Mouse (Mus musculus) hindbrain, embryonic 13.5 days (tissue): ENCODE measurements around the gene Tns3. TPM values are rescaled to one million over a fixed set of nuclear protein-coding genes. Genes with fewer than 3 reads are reported as not detected.
"Not testable (repeated sequence)": the region's sequence is repeated elsewhere in the genome, so short reads cannot be mapped to it uniquely, and the experiment has no call there.

Experiments used
- ATAC-seq: fragments of 200-750 bp; cut with Nextera tagmentation; 2 replicates; pipeline ENCODE4 v1.8.0; 2017; ENCODE audit warnings: moderate TSS enrichment; ENCODE audit not compliant: low FRiP score
- H3K27ac ChIP-seq: fragments of 300-500 bp; sonication (generic); 2 replicates; pipeline ENCODE4 v1.5.1; 2015; ENCODE audit warnings: inconsistent platforms, mild to moderate bottlenecking, moderate library complexity
- H3K27me3 ChIP-seq: fragments of 300-500 bp; sonication (generic); 2 replicates; pipeline ENCODE4 v1.6.1; 2015; ENCODE audit warnings: mild to moderate bottlenecking, inconsistent platforms
- H3K36me3 ChIP-seq: fragments of 300-500 bp; sonication (generic); 2 replicates; pipeline ENCODE4 v1.6.1; 2015; ENCODE audit warnings: mild to moderate bottlenecking, inconsistent platforms
- H3K4me1 ChIP-seq: fragments of 300-500 bp; sonication (generic); replicated peaks from 2 replicates; pipeline ENCODE4 v1.6.1; 2015; ENCODE audit warnings: inconsistent platforms
- H3K4me2 ChIP-seq: fragments of 300-500 bp; sonication (generic); 2 replicates; pipeline ENCODE4 v1.6.1; 2015; ENCODE audit warnings: inconsistent platforms, mild to moderate bottlenecking, moderate library complexity
- H3K4me3 ChIP-seq: fragments of 300-500 bp; sonication (generic); 2 replicates; pipeline ENCODE4 v1.5.1; 2015; ENCODE audit warnings: mild to moderate bottlenecking, inconsistent platforms
- H3K9ac ChIP-seq: fragments of 300-500 bp; sonication (generic); 2 replicates; pipeline ENCODE4 v1.6.1; 2015; ENCODE audit warnings: mild to moderate bottlenecking, inconsistent platforms
- H3K9me3 ChIP-seq: fragments of 300-500 bp; sonication (generic); 2 replicates; pipeline ENCODE4 v1.6.1; 2016; ENCODE audit warnings: inconsistent platforms
- WGBS: fragments of 180-500 bp; shearing (Covaris S2); methylation state at CpG from one replicate; pipeline ENCODE4 v1.1.7; 2015; 5-methylcytosine and 5-hydroxymethylcytosine counted together
- polyA plus RNA-seq: library from polyadenylated mRNA; unstranded; fragments of >200 nt; fragmentation: Nextera tagmentation; extraction: Ambion mirVana; gene quantifications from 2 replicates; pipeline ENCODE4 v1.2.1, GENCODE M21; 2015

Gene Tns3
- polyA plus RNA-seq, 1 experiment from 2014 or later: 5.3 TPM

GRCm38 (mm10) chr11:8624179-8624886 lies 40.0 kb downstream of the Tns3 start:
- Histone ChIP-seq H3K4me2 (peak overlapping the region; percentile 95), H3K4me3 (peak overlapping the region; percentile 64), H3K27me3 (peaks cover 12% of the 10 kb centered on the region; the same call in 1 of the 2 replicates), H3K27ac (no peak overlapping the region), H3K9me3 (no peaks in the 10 kb centered on the region), H3K4me1 (peaks cover 28% of the 10 kb centered on the region), H3K36me3 (no peaks in the 10 kb centered on the region), H3K9ac (peak overlapping the region; percentile 84)
- under 1% methylated on average over 74 of the region's 74 CpGs for WGBS
- peak; percentile 86 for ATAC-seq

- peak overlapping the region; percentile 84 for H3K9ac ChIP-seq
- H3K36me3 ChIP-seq: no peaks in the 10 kb centered on the region
- peaks cover 12% of the 10 kb centered on the region; the same call in 1 of the 2 replicates for H3K27me3 ChIP-seq
- WGBS: 9% methylated on average over 20 of the region's 20 CpGs
- H3K4me2 ChIP-seq: peak overlapping the region; percentile 95
- H3K27ac ChIP-seq: no peak overlapping the region
- no peak; the same call in 1 of the 2 replicates for ATAC-seq
- H3K4me3 ChIP-seq: peak overlapping the region; percentile 64
- peaks cover 28% of the 10 kb centered on the region for H3K4me1 ChIP-seq
- H3K9me3 ChIP-seq: no peaks in the 10 kb centered on the region
Observed at GRCm38 (mm10) chr11:8623852-8624178, 40.5 kb downstream of the Tns3 start.

GRCm38 (mm10) chr11:8622668-8623067 lies 41.7 kb downstream of the Tns3 start:
- peak overlapping the region; percentile 95; the same call in 1 of the 2 replicates for H3K4me2 ChIP-seq
- H3K4me3 ChIP-seq: no peak overlapping the region
- H3K36me3 ChIP-seq: no peaks in the 10 kb centered on the region
- peaks cover 12% of the 10 kb centered on the region; the same call in 1 of the 2 replicates for H3K27me3 ChIP-seq
- peaks cover 28% of the 10 kb centered on the region for H3K4me1 ChIP-seq
- 0 out of 2 replicates have a peak, but pooled peaks have one; percentile 16 for ATAC-seq
- WGBS: 50% methylated on average over 6 of the region's 6 CpGs
- no peak overlapping the region for H3K27ac ChIP-seq
- no peaks in the 10 kb centered on the region for H3K9me3 ChIP-seq
- H3K9ac ChIP-seq: no peak overlapping the region

GRCm38 (mm10) chr11:8619111-8619510 lies 45.2 kb downstream of the Tns3 start:
- not testable (repeated sequence) for H3K4me3 ChIP-seq, ATAC-seq, H3K9me3 ChIP-seq, H3K4me2 ChIP-seq, H3K27ac ChIP-seq, H3K27me3 ChIP-seq, H3K9ac ChIP-seq, H3K36me3 ChIP-seq
- peaks cover 18% of the 10 kb centered on the region for H3K4me1 ChIP-seq
- WGBS: 94% methylated on average over 7 of the region's 7 CpGs

- Histone ChIP-seq H3K4me2 (no peak overlapping the region), H3K27ac (no peak overlapping the region), H3K36me3 (no peaks in the 10 kb centered on the region), H3K9ac (no peak overlapping the region), H3K9me3 (no peaks in the 10 kb centered on the region), H3K4me3 (no peak overlapping the region), H3K27me3 (peaks cover 1% of the 10 kb centered on the region; the same call in 1 of the 2 replicates), H3K4me1 (peaks cover 10% of the 10 kb centered on the region)
- no peak for ATAC-seq
- 76% methylated on average over 10 of the region's 10 CpGs for WGBS
Observed at GRCm38 (mm10) chr11:8618301-8618700, 46.0 kb downstream of the Tns3 start.

GRCm38 (mm10) chr11:8615436-8615835 lies 48.9 kb downstream of the Tns3 start:
- H3K9me3 ChIP-seq: no peaks in the 10 kb centered on the region
- ATAC-seq: no peak
- H3K27ac ChIP-seq: no peak overlapping the region
- H3K4me3 ChIP-seq: no peak overlapping the region
- 81% methylated on average over 12 of the region's 12 CpGs for WGBS
- no peaks in the 10 kb centered on the region for H3K27me3 ChIP-seq
- no peak overlapping the region for H3K4me2 ChIP-seq
- peaks cover 3% of the 10 kb centered on the region; the same call in 1 of the 2 replicates for H3K4me1 ChIP-seq
- H3K36me3 ChIP-seq: no peaks in the 10 kb centered on the region
- no peak overlapping the region for H3K9ac ChIP-seq

GRCm38 (mm10) chr11:8610456-8610855 lies 53.9 kb downstream of the Tns3 start:
- Histone ChIP-seq H3K9ac (no peak overlapping the region), H3K9me3 (no peaks in the 10 kb centered on the region), H3K27ac (no peak overlapping the region), H3K27me3 (no peaks in the 10 kb centered on the region), H3K4me1 (0 out of 2 replicates have a peak, but pooled peaks cover 3% of the 10 kb centered on the region), H3K36me3 (no peaks in the 10 kb centered on the region), H3K4me3 (no peak overlapping the region), H3K4me2 (no peak overlapping the region)
- 80% methylated on average over 7 of the region's 7 CpGs for WGBS
- ATAC-seq: no peak

- H3K9ac ChIP-seq: no peak overlapping the region
- 0 out of 2 replicates have a peak, but pooled peaks cover 3% of the 10 kb centered on the region for H3K4me1 ChIP-seq
- no peaks in the 10 kb centered on the region for H3K27me3 ChIP-seq
- H3K36me3 ChIP-seq: no peaks in the 10 kb centered on the region
- 90% methylated on average over 12 of the region's 12 CpGs for WGBS
- H3K4me3 ChIP-seq: no peak overlapping the region
- no peak overlapping the region for H3K4me2 ChIP-seq
- no peak overlapping the region for H3K27ac ChIP-seq
- no peaks in the 10 kb centered on the region for H3K9me3 ChIP-seq
- ATAC-seq: no peak
Observed at GRCm38 (mm10) chr11:8609873-8610272, 54.5 kb downstream of the Tns3 start.

GRCm38 (mm10) chr11:8607123-8607522 lies 57.2 kb downstream of the Tns3 start:
- Histone ChIP-seq H3K4me1 (0 out of 2 replicates have a peak, but pooled peaks cover 3% of the 10 kb centered on the region), H3K9ac (no peak overlapping the region), H3K27me3 (peaks cover 8% of the 10 kb centered on the region; the same call in 1 of the 2 replicates), H3K9me3 (no peaks in the 10 kb centered on the region), H3K4me2 (no peak overlapping the region), H3K27ac (no peak overlapping the region), H3K36me3 (no peaks in the 10 kb centered on the region), H3K4me3 (no peak overlapping the region)
- WGBS: 100% methylated on average over 1 of the region's 1 CpGs
- no peak for ATAC-seq

- ATAC-seq: no peak
- Histone ChIP-seq H3K9ac (no peak overlapping the region), H3K4me3 (no peak overlapping the region), H3K9me3 (no peaks in the 10 kb centered on the region), H3K36me3 (no peaks in the 10 kb centered on the region), H3K4me1 (peaks cover 11% of the 10 kb centered on the region; the same call in 1 of the 2 replicates), H3K27ac (no peak overlapping the region), H3K4me2 (no peak overlapping the region), H3K27me3 (peaks cover 8% of the 10 kb centered on the region; the same call in 1 of the 2 replicates)
- 87% methylated on average over 10 of the region's 10 CpGs for WGBS
Observed at GRCm38 (mm10) chr11:8604789-8605569, 59.4 kb downstream of the Tns3 start.

GRCm38 (mm10) chr11:8602606-8603005 lies 61.7 kb downstream of the Tns3 start:
- Histone ChIP-seq H3K27me3 (peaks cover 11% of the 10 kb centered on the region; the same call in 1 of the 2 replicates), H3K36me3 (no peaks in the 10 kb centered on the region), H3K9me3 (no peaks in the 10 kb centered on the region), H3K4me1 (peaks cover 11% of the 10 kb centered on the region; the same call in 1 of the 2 replicates), H3K27ac (no peak overlapping the region), H3K4me2 (no peak overlapping the region), H3K4me3 (no peak overlapping the region), H3K9ac (no peak overlapping the region)
- no peak for ATAC-seq
- WGBS: 80% methylated on average over 1 of the region's 1 CpGs

GRCm38 (mm10) chr11:8601411-8601821 lies 62.9 kb downstream of the Tns3 start:
- peaks cover 11% of the 10 kb centered on the region; the same call in 1 of the 2 replicates for H3K4me1 ChIP-seq
- no peaks in the 10 kb centered on the region for H3K36me3 ChIP-seq
- peak; percentile 61; the same call in 1 of the 2 replicates for ATAC-seq
- peak overlapping the region; percentile 48; the same call in 1 of the 2 replicates for H3K27ac ChIP-seq
- H3K27me3 ChIP-seq: peaks cover 11% of the 10 kb centered on the region; the same call in 1 of the 2 replicates
- WGBS: 15% methylated on average over 7 of the region's 7 CpGs
- no peaks in the 10 kb centered on the region for H3K9me3 ChIP-seq
- no peak overlapping the region for H3K4me3 ChIP-seq
- H3K4me2 ChIP-seq: no peak overlapping the region
- no peak overlapping the region for H3K9ac ChIP-seq
